Mouse (Mus musculus) v-Abl transformed pro-B cells (cell line): Measurements from ENCODE around the gene Elof1.

Experiments used
- in situ Hi-C, 2 experiments: fragments of 400-800 bp; cut with MboI; formaldehyde crosslinking; loops; one replicate each; pipeline ENCODE4 v1.15.1; 2025; ENCODE audit not compliant: unreplicated experiment in 2 of 2

The Elof1 gene

GRCm38 (mm10) chr9:22116740-22117426, at the start of gene Elof1:
Elof1 (minus strand) TSS chr9:22117172.
- in situ Hi-C loops, result loop anchor here (5.0 to 25.0 kb wide), 2 partner anchors 35 to 1480 kb away; partner anchors contain the start of genes Fbxl12 (in 1 of the 2) and Ubl5 (in 1 of the 2)

- in situ Hi-C loops, result loop anchor here in 1 of 2 experiments (25.0 kb wide), 1 partner anchor 329 kb away; the partner anchor contains the start of gene Angptl8
These were observed 49.7 kb upstream of the Elof1 start for GRCm38 (mm10) chr9:22166686-22167085.

GRCm38 (mm10) chr9:22165964-22166363, 49.0 kb upstream of the Elof1 start:
- in situ Hi-C loops, result loop anchor here in 1 of 2 experiments (25.0 kb wide), 1 partner anchor 329 kb away; the partner anchor contains the start of gene Angptl8

- in situ Hi-C loops, result loop anchor here (5.0 to 25.0 kb wide), 2 partner anchors 47 to 328 kb away; partner anchors contain the start of gene Angptl8 (in 1 of the 2)
These were observed 48.0 kb upstream of the Elof1 start for GRCm38 (mm10) chr9:22164711-22165668.

GRCm38 (mm10) chr9:22162912-22163311, 45.9 kb upstream of the Elof1 start:
- in situ Hi-C loops, result loop anchor here (5.0 to 25.0 kb wide), 2 partner anchors 49 to 326 kb away; partner anchors contain the start of gene Angptl8 (in 1 of the 2)

- in situ Hi-C loops, result loop anchor here (5.0 to 25.0 kb wide), 2 partner anchors 50 to 325 kb away; partner anchors contain the start of gene Angptl8 (in 1 of the 2)
These were observed 45.3 kb upstream of the Elof1 start for GRCm38 (mm10) chr9:22162305-22162704.

- in situ Hi-C loops, result loop anchor here (5.0 to 25.0 kb wide), 2 partner anchors 51 to 324 kb away; partner anchors contain the start of gene Angptl8 (in 1 of the 2)
These were observed 44.3 kb upstream of the Elof1 start for GRCm38 (mm10) chr9:22161299-22161698.

- in situ Hi-C loops, result loop anchor here (5.0 to 25.0 kb wide), 7 partner anchors 70 to 323 kb away; partner anchors contain the start of genes Angptl8 (in 2 of the 2) and Zfp809 (in 1 of the 2)
These were observed 40.7 kb upstream of the Elof1 start for GRCm38 (mm10) chr9:22157516-22158265.

GRCm38 (mm10) chr9:22156497-22157245, 39.7 kb upstream of the Elof1 start, which contains the start of gene Pigyl:
Pigyl (plus strand) TSS chr9:22156846.
- in situ Hi-C loops, result loop anchor here (5.0 to 25.0 kb wide), 7 partner anchors 71 to 322 kb away; partner anchors contain the start of genes Angptl8 (in 2 of the 2) and Zfp809 (in 1 of the 2)

- in situ Hi-C loops, result loop anchor here (5.0 to 25.0 kb wide), 7 partner anchors 72 to 321 kb away; partner anchors contain the start of genes Angptl8 (in 2 of the 2) and Zfp809 (in 1 of the 2)
These were observed 38.6 kb upstream of the Elof1 start for GRCm38 (mm10) chr9:22155614-22156013.

- in situ Hi-C loops, result loop anchor here (5.0 to 25.0 kb wide), 6 partner anchors 37 to 319 kb away; partner anchors contain the start of genes Angptl8 (in 2 of the 2) and Elof1 (in 1 of the 2)
These were observed 36.8 kb upstream of the Elof1 start for GRCm38 (mm10) chr9:22153810-22154209.

GRCm38 (mm10) chr9:22150946-22151345, 34.0 kb upstream of the Elof1 start:
- in situ Hi-C loops, result loop anchor here (5.0 to 25.0 kb wide), 6 partner anchors 34 to 316 kb away; partner anchors contain the start of genes Angptl8 (in 2 of the 2) and Elof1 (in 1 of the 2)

GRCm38 (mm10) chr9:22150249-22150693, 33.3 kb upstream of the Elof1 start:
- in situ Hi-C loops, result loop anchor here (5.0 to 25.0 kb wide), 6 partner anchors 33 to 315 kb away; partner anchors contain the start of genes Angptl8 (in 2 of the 2) and Elof1 (in 1 of the 2)

- in situ Hi-C loops, result loop anchor here (5.0 to 25.0 kb wide), 6 partner anchors 32 to 315 kb away; partner anchors contain the start of genes Angptl8 (in 2 of the 2) and Elof1 (in 1 of the 2)
These were observed 32.7 kb upstream of the Elof1 start for GRCm38 (mm10) chr9:22149426-22150248.

GRCm38 (mm10) chr9:22144304-22144965, 27.5 kb upstream of the Elof1 start:
- in situ Hi-C loops, result loop anchor here (5.0 kb wide), 3 partner anchors 37 to 72 kb away; partner anchors contain the start of genes Cnn1 (in 1 of the 2), Gm49318 (in 1 of the 2) and Zfp653 (in 1 of the 2)
